Mouse (Mus musculus) limb, embryonic 14.5 days (tissue): ENCODE results near the gene Parg. TPM values are rescaled to one million over a fixed set of nuclear protein-coding genes. Genes with fewer than 3 reads are reported as not detected.

Experiments used
- ATAC-seq: fragments of 200-750 bp; cut with Nextera tagmentation; 2 replicates; pipeline ENCODE4 v1.8.0; 2017; ENCODE audit warnings: low read depth, moderate number of reproducible peaks, moderate TSS enrichment; ENCODE audit not compliant: low FRiP score
- DNase-seq: peaks from one replicate; pipeline ENCODE4 v3.0.0-alpha.2; 2015; ENCODE audit warnings: low spot score
- H3K27ac ChIP-seq: fragments of 300-500 bp; sonication (generic); replicated peaks from 2 replicates; pipeline ENCODE4 v1.5.1; 2014; ENCODE audit warnings: low read depth, mild to moderate bottlenecking, low read length, moderate library complexity, mixed read lengths
- H3K27me3 ChIP-seq: fragments of 300-500 bp; sonication (generic); 2 replicates; pipeline ENCODE4 v1.6.1; 2014; ENCODE audit warnings: low read length, mixed read lengths; ENCODE audit not compliant: control insufficient read depth, insufficient read depth
- H3K36me3 ChIP-seq: fragments of 300-500 bp; sonication (generic); 2 replicates; pipeline ENCODE4 v1.6.1; 2014; ENCODE audit warnings: mild to moderate bottlenecking, low read length, moderate library complexity, mixed read lengths; ENCODE audit not compliant: control insufficient read depth, insufficient read depth
- H3K4me1 ChIP-seq: fragments of 300-500 bp; sonication (generic); 2 replicates; pipeline ENCODE4 v1.6.1; 2014; ENCODE audit warnings: antibody characterized with exemption, low read length, mixed read lengths; ENCODE audit not compliant: control insufficient read depth, insufficient read depth
- H3K4me2 ChIP-seq: fragments of 300-500 bp; sonication (generic); replicated peaks from 2 replicates; pipeline ENCODE4 v1.6.1; 2014; ENCODE audit warnings: low read depth, mild to moderate bottlenecking, low read length, moderate library complexity; ENCODE audit not compliant: severe bottlenecking
- H3K4me3 ChIP-seq: fragments of 300-500 bp; sonication (generic); replicated peaks from 2 replicates; pipeline ENCODE4 v1.5.1; 2014; ENCODE audit warnings: low read length
- H3K9ac ChIP-seq: fragments of 300-500 bp; sonication (generic); 2 replicates; pipeline ENCODE4 v1.6.1; 2014; ENCODE audit warnings: mild to moderate bottlenecking, low read depth, low read length, moderate library complexity; ENCODE audit not compliant: severe bottlenecking
- H3K9me3 ChIP-seq: fragments of 300-500 bp; sonication (generic); 2 replicates; pipeline ENCODE4 v1.6.1; 2016; ENCODE audit warnings: low read length; ENCODE audit not compliant: control insufficient read depth
- POLR2A ChIP-seq: fragments of 200-500 bp; IDR thresholded peaks from 2 replicates; pipeline ENCODE4 v1.8.0; 2012; ENCODE audit warnings: inconsistent platforms, mild to moderate bottlenecking, moderate library complexity, borderline replicate concordance; ENCODE audit not compliant: insufficient read depth, insufficient read length; ENCODE audit errors: extremely low read depth
- WGBS: fragments of 180-500 bp; shearing (Covaris S2); extraction: QIAGEN DNeasy Blood & Tissue Kit; methylation state at CpG from one replicate; pipeline ENCODE4 v1.1.7; 2014; 5-methylcytosine and 5-hydroxymethylcytosine counted together
- polyA plus RNA-seq, 2 experiments: library from polyadenylated mRNA; depleted of rRNA in 1 of 2; stranded (reverse) in 1 of 2; unstranded in 1 of 2; fragments of >200 nt; fragmentation: Nextera tagmentation in 1 of 2; extraction: Ambion mirVana in 1 of 2; gene quantifications; 2 replicates each; pipeline versions ENCODE4 v1.2.1 to v1.2.3; 2012 to 2014

The Parg gene
- polyA plus RNA-seq, 2 experiments, result 19.5 to 44.5 TPM

DNA sequence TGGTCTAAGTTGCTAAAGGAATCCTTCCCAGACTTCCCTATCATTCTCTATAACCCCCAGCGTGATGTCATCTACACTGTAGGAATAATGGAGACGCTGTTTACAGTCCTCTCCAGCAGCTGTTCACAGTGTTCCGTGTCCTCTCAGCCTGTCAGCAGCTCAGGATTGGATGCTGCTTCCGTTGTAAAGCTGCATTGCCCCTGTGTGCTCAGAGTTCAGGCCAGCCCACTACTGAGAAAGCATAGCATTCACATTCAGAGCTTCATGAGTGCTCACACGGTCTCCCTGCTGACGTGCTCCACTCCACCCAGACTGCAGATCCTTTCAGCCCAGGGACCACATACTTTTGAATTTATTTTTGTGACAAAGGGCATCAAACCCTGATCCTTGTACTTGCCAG, 59.1 kb downstream of the Parg start:
- ATAC-seq (no peak), DNase-seq (no peak)
- WGBS, result 78% methylated on average over 6 of the region's 6 CpGs
- TF ChIP-seq POLR2A, result no peak
- Histone ChIP-seq H3K4me2 (no peak overlapping the region), H3K4me3 (no peak overlapping the region), H3K27ac (no peak overlapping the region), H3K27me3 (no peaks in the 10 kb centered on the region), H3K4me1 (no peaks in the 10 kb centered on the region), H3K9ac (no peak overlapping the region), H3K36me3 (peaks cover 44% of the 10 kb centered on the region), H3K9me3 (no peaks in the 10 kb centered on the region)

DNA sequence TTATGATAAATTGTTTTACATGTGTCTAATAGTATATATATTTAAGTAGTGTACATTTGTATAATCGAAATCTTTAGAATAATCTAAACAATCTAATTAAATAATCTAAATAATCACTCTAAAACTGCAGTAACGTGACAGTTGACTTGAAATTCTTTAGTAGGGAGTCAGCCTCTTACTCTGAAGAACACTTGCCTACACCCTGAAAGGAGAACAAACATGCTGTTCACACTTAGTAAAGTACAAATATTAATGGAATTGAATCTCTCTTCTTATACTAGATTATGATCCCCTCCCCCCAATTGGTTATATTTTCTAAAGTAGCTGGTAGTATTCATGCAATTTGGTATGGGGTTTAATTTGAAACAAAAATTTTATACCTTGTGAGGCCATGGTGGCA, 60.0 kb downstream of the Parg start:
- no peak for TF ChIP-seq POLR2A
- Histone ChIP-seq H3K27ac (no peak overlapping the region), H3K9me3 (no peaks in the 10 kb centered on the region), H3K4me2 (no peak overlapping the region), H3K9ac (no peak overlapping the region), H3K4me3 (no peak overlapping the region), H3K27me3 (no peaks in the 10 kb centered on the region), H3K4me1 (no peaks in the 10 kb centered on the region), H3K36me3 (peaks cover 39% of the 10 kb centered on the region)
- 83% methylated on average over 2 of the region's 2 CpGs for WGBS
- DNase-seq (no peak), ATAC-seq (no peak)

DNA sequence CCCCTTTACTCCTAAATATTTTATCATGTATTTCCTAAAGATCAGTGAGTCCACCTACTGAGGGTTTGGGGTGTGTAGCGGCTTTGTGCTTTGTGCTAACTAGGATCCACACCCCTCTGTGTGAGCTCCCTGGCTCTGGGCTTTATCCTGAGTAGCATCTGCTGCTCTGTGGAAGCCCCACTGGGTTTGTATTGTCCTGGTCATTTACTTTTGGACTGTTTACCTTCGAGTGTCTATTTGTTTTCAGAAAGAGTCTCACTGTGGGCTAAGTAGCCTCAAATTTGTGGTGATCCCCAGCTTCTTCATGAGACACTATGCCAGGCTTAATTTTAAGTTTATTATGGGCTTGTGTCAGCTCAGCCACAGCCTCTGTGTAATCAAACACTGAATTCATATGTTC, 67.2 kb downstream of the Parg start:
- Histone ChIP-seq H3K27me3 (no peaks in the 10 kb centered on the region), H3K4me2 (no peak overlapping the region), H3K9me3 (no peaks in the 10 kb centered on the region), H3K9ac (no peak overlapping the region), H3K4me1 (no peaks in the 10 kb centered on the region), H3K27ac (no peak overlapping the region), H3K36me3 (peaks cover 18% of the 10 kb centered on the region), H3K4me3 (no peak overlapping the region)
- no peak for DNase-seq
- no peak for ATAC-seq
- WGBS, result 74% methylated on average over 2 of the region's 2 CpGs
- TF ChIP-seq POLR2A, result no peak

DNA sequence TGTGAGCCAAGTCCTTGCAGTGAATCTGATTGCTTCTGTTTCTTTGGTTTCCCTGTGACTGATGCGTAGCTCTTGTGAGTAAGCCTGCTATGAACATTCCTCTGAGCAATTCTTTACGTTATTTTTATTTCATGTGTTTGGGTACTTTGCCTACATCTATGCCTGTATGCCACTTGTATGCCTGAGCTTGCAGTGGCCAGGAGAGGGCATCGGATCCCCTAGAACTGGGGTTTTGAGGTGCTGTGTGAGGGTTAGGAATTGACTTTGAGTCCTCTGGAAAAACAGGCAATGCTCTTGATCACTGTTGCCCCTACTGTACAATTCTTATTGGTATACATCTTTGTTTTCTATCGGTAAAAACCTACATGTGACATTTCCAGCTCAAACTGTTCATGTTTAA, 67.8 kb downstream of the Parg start:
- Histone ChIP-seq H3K9ac (no peak overlapping the region), H3K4me1 (no peaks in the 10 kb centered on the region), H3K9me3 (no peaks in the 10 kb centered on the region), H3K27me3 (no peaks in the 10 kb centered on the region), H3K27ac (no peak overlapping the region), H3K4me3 (no peak overlapping the region), H3K36me3 (peaks cover 18% of the 10 kb centered on the region), H3K4me2 (no peak overlapping the region)
- no peak for TF ChIP-seq POLR2A
- DNase-seq (no peak), ATAC-seq (no peak)
- 88% methylated on average over 4 of the region's 4 CpGs for WGBS

DNA sequence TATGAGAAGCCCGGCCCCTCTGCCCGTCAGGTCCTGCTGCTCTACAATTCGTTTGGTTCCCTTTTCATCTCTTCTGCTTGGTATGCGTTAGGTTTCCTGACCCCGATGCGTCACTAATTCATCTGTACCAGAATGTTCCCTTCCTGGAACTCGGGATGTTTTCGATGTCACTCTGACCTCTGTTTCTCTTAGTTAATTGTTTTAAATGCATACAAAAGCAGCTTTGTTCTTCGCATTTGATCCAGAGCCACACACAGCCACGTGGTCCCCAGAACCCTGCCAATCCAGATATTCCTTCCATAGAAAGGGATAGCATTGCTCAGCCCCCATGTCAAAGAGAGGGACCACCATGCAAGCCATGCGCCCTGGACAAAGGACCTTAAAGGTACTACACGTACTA, 99.9 kb downstream of the Parg start:
- no peaks in the 10 kb centered on the region for H3K9me3 ChIP-seq
- no peaks in the 10 kb centered on the region for H3K27me3 ChIP-seq
- H3K9ac ChIP-seq, result no peak overlapping the region
- peaks cover 31% of the 10 kb centered on the region for H3K36me3 ChIP-seq
- H3K27ac ChIP-seq, result no peak overlapping the region
- ATAC-seq, result no peak
- H3K4me3 ChIP-seq, result no peak overlapping the region
- DNase-seq, result no peak
- H3K4me1 ChIP-seq, result no peaks in the 10 kb centered on the region
- H3K4me2 ChIP-seq, result no peak overlapping the region
- WGBS, result 78% methylated on average over 12 of the region's 12 CpGs
- no peak for TF ChIP-seq POLR2A

DNA sequence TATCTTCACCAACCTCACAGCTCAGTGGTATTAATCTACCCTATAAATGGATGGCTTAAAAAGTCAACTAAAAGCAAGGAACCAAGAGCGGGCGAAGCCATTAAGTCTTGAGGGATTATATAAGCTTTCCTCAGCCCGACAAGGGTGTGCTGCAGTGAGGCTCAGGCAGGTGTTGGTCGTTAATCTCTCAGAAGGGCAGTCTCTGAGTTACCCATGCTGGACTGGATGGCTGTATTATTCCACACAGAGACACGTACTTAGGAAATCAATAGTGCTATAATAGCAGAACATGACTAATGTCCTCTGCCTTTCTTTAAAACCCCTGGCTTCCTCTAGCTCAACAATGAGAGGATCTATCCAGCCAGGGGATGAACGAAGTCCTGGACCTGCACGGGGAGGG, 100.7 kb downstream of the Parg start:
- Histone ChIP-seq H3K9ac (no peak overlapping the region), H3K27me3 (no peaks in the 10 kb centered on the region), H3K9me3 (no peaks in the 10 kb centered on the region), H3K27ac (no peak overlapping the region), H3K4me2 (no peak overlapping the region), H3K4me3 (no peak overlapping the region), H3K36me3 (peaks cover 28% of the 10 kb centered on the region), H3K4me1 (no peaks in the 10 kb centered on the region)
- DNase-seq (no peak), ATAC-seq (no peak)
- no peak for TF ChIP-seq POLR2A
- 72% methylated on average over 7 of the region's 7 CpGs for WGBS
